Mouse (Mus musculus) kidney, embryonic 15.5 days (tissue): Measurements from ENCODE around the gene Reg2. TPM values are rescaled to one million over a fixed set of nuclear protein-coding genes. Genes with fewer than 3 reads are reported as not detected.

Experiments
- polyA plus RNA-seq: library from polyadenylated mRNA; unstranded; fragments of >200 nt; fragmentation: Nextera tagmentation; extraction: Ambion mirVana; gene quantifications from 2 replicates; pipeline ENCODE4 v1.2.1, GENCODE M21; 2015

Gene Reg2
- polyA plus RNA-seq, 1 experiment from 2014 or later, result not detected

Other genes starting within 250 kb of the Reg2 start
- gene Reg3b, start 25.0 kb upstream of the Reg2 start, polyA plus RNA-seq, result not detected in 2 replicates
- gene Reg3d, start 16.8 kb upstream of the Reg2 start, polyA plus RNA-seq, result not detected in 2 replicates
- not detected in 2 replicates for gene Reg3a, start 14.9 kb upstream of the Reg2 start, polyA plus RNA-seq
- gene Reg1, start 27.1 kb downstream of the Reg2 start, polyA plus RNA-seq, result 0.21 TPM in 1 of 2 replicates, not detected in the other
- not detected in 2 replicates for gene Reg3g, start 73.2 kb downstream of the Reg2 start, polyA plus RNA-seq